Mouse (Mus musculus) bone marrow, adult 2 months (tissue): ENCODE data around the gene Atcay. TPM values are rescaled to one million over a fixed set of nuclear protein-coding genes. Genes with fewer than 3 reads are reported as not detected.

Source experiments
- H3K27ac ChIP-seq: fragments of 200-500 bp; 2 replicates; pipeline ENCODE4 v1.5.1; 2012; ENCODE audit warnings: low read depth, mild to moderate bottlenecking, control low read depth, inconsistent platforms, low read length; ENCODE audit not compliant: control insufficient read depth, poor library complexity, insufficient read depth
- H3K4me1 ChIP-seq: fragments of 200-500 bp; 2 replicates; pipeline ENCODE4 v1.6.1; 2011; ENCODE audit warnings: low read length; ENCODE audit not compliant: control insufficient read depth, insufficient read depth
- H3K4me3 ChIP-seq: fragments of 200-500 bp; replicated peaks from 2 replicates; pipeline ENCODE3; 2011; ENCODE audit warnings: mild to moderate bottlenecking, low read depth, low read length, control low read depth; ENCODE audit not compliant: control insufficient read depth
- CTCF ChIP-seq: fragments of 200-500 bp; IDR thresholded peaks from 2 replicates; pipeline ENCODE4 v1.5.1; 2011; ENCODE audit warnings: low read length, control low read depth; ENCODE audit not compliant: control insufficient read depth, insufficient read depth
- POLR2A ChIP-seq: fragments of 200-500 bp; IDR thresholded peaks from 2 replicates; pipeline ENCODE4 v1.6.1; 2011; ENCODE audit warnings: low read depth, mild to moderate bottlenecking, control low read depth, low read length, borderline replicate concordance; ENCODE audit not compliant: control insufficient read depth
- WGBS: fragments of 180-500 bp; shearing (Covaris S2); methylation state at CpG from one replicate; pipeline ENCODE4 v1.1.7; 2018; 5-methylcytosine and 5-hydroxymethylcytosine counted together
- polyA plus RNA-seq: library from polyadenylated mRNA; stranded (reverse); fragments of >200 nt; gene quantifications from 2 replicates; pipeline ENCODE4 v1.2.4, GENCODE M21; 2011; ENCODE audit warnings: low replicate concordance; ENCODE audit not compliant: missing spikeins, insufficient read depth, insufficient read length

Atcay gene
- polyA plus RNA-seq, 1 experiment = not detected

- Histone ChIP-seq H3K4me3 (no peak overlapping the region), H3K27ac (no peak overlapping the region), H3K4me1 (no peaks in the 10 kb centered on the region)
- 77% methylated on average over 2 of the region's 2 CpGs for WGBS
- TF ChIP-seq CTCF (no peak), POLR2A (no peak)
These were observed 17.2 kb upstream of the Atcay start for GRCm38 (mm10) chr10:81247804-81248203.

DNA sequence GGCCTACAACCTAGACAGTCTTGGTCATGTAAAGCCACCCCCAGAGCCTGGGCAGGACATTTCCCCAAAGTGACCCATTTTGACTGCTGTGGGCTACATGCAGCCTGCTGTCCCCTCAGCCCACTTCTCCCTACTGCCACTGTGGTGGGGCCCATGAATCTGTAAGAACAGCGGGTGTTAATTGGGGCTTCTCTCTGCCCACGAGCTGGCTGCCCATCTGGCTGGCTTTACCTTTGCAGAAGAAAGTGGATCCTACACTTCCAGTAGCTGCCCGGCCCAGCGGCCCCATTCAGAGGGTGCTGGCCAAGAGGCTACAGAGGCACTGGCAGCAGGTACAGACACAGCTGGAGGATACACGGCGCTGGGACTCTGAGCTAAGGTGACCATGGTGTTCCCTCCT is 14.5 kb upstream of the Atcay start:
- 79% methylated on average over 6 of the region's 6 CpGs for WGBS
- Histone ChIP-seq H3K27ac (no peak overlapping the region), H3K4me1 (no peaks in the 10 kb centered on the region), H3K4me3 (no peak overlapping the region)
- TF ChIP-seq CTCF (no peak), POLR2A (0 out of 2 replicates have a peak, but pooled peaks have one; percentile 16)

GRCm38 (mm10) chr10:81244595-81244994 is 14.0 kb upstream of the Atcay start:
- TF ChIP-seq POLR2A = no peak
- TF ChIP-seq CTCF = peak; percentile 93
- H3K4me3 ChIP-seq = no peak overlapping the region
- WGBS = 7% methylated on average over 17 of the region's 17 CpGs
- H3K27ac ChIP-seq = no peak overlapping the region
- no peaks in the 10 kb centered on the region for H3K4me1 ChIP-seq

- Histone ChIP-seq H3K4me1 (no peaks in the 10 kb centered on the region), H3K4me3 (no peak overlapping the region), H3K27ac (no peak overlapping the region)
- TF ChIP-seq POLR2A (no peak), CTCF (no peak)
- WGBS = 78% methylated on average over 4 of the region's 4 CpGs
These were observed 13.5 kb upstream of the Atcay start for GRCm38 (mm10) chr10:81244146-81244545.

DNA sequence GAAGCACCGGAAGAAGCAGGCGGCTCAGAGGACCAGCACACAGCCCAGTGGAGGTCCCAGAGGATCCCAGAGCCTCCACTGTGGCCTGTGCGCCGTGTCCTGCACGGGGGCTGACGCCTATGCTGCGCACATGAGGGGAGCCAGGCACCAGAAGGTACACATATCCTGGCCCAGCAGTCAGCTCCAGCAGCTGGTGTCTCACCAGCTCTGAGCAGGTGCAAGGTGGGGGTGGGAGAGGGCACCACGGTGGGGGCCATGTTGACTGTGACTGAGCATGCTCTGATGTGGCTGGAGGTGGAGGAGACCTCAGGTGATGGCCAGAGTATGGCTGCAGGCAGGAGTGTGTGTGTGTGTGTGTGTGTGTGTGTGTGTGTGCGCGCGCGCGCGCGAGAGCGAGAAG is 11.4 kb upstream of the Atcay start:
- no peaks in the 10 kb centered on the region for H3K4me1 ChIP-seq
- no peak overlapping the region for H3K27ac ChIP-seq
- TF ChIP-seq POLR2A (no peak), CTCF (no peak)
- 88% methylated on average over 16 of the region's 16 CpGs for WGBS
- no peak overlapping the region for H3K4me3 ChIP-seq

DNA sequence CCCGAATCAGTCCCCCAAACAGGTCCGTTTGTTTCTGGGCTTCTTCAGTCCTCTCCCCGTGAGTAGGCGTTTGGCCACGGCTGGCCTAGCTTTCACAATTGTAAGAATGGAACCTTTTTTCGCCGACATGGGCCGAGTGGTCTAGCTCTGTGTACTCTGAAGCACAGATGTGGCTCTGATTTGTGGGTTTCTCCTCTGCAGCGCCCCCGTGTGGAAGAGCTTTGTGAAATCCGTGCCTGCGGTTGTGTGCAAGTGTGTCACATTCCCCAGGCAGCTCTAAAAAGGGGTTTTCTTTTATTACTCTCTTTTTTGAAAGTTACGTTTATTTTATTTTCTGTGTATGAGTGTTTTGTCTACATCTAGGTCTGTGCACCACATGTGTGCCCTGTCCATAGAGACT is 10.2 kb upstream of the Atcay start:
- no peak overlapping the region for H3K27ac ChIP-seq
- H3K4me1 ChIP-seq = no peaks in the 10 kb centered on the region
- H3K4me3 ChIP-seq = no peak overlapping the region
- TF ChIP-seq POLR2A = no peak
- peak; percentile 71 for TF ChIP-seq CTCF
- WGBS = 28% methylated on average over 13 of the region's 13 CpGs

- Histone ChIP-seq H3K4me1 (no peaks in the 10 kb centered on the region), H3K4me3 (no peak overlapping the region), H3K27ac (no peak overlapping the region)
- 89% methylated on average over 2 of the region's 2 CpGs for WGBS
- TF ChIP-seq CTCF (no peak), POLR2A (no peak)
These were observed 8.0 kb upstream of the Atcay start for GRCm38 (mm10) chr10:81238618-81239017.

DNA sequence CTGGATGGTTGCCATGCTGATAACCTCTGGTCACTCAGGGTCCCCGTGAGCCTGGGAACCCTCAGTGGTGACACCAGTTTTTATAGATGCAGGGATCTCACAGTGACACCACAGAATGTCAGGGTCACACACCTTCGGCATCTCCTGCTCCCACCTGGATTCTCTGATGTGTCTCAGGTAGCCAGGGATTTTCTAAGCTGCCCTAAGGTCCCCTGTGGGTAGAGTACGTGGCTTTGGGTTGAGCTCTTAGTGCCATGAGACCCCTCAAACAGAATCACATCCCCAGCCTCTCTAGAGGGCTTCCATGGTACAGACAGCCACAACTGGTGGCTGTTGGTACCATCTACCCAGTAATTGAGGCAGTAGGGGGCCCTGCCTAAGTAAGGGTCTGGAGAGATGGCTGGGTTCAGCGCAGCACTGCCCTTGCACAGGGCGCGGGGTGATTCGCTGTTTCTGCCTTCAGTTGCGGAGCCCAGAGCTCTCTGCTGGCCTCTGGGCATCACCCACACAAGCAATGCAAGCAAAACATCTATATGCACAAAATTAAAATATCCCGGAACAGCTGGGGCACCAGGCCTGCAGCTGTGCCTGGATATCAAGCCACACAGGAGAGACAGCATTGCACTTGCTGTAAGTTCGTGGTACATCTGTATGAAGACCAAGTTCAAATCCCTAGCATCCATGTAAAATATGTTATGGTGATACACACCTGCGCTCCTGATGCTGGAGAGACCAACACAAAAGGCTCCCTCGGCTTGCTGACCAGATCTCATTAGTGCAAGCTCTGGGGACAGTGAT is 6.0 kb upstream of the Atcay start:
- Histone ChIP-seq H3K27ac (no peak overlapping the region), H3K4me1 (no peaks in the 10 kb centered on the region), H3K4me3 (no peak overlapping the region)
- no peak for TF ChIP-seq POLR2A
- TF ChIP-seq CTCF = no peak
- 81% methylated on average over 12 of the region's 12 CpGs for WGBS
